Mouse (Mus musculus) midbrain, embryonic 13.5 days (tissue): ENCODE data around the gene Habp2. TPM values are rescaled to one million over a fixed set of nuclear protein-coding genes. Genes with fewer than 3 reads are reported as not detected.

Experiments used
- ATAC-seq: fragments of 200-750 bp; cut with Nextera tagmentation; 2 replicates; pipeline ENCODE4 v1.8.0; 2017; ENCODE audit warnings: mild to moderate bottlenecking, moderate TSS enrichment, moderate library complexity
- H3K27ac ChIP-seq: fragments of 300-500 bp; sonication (generic); 2 replicates; pipeline ENCODE4 v1.5.1; 2015; ENCODE audit warnings: inconsistent platforms, mild to moderate bottlenecking, moderate library complexity
- H3K27me3 ChIP-seq: fragments of 300-500 bp; sonication (generic); 2 replicates; pipeline ENCODE4 v1.6.1; 2015; ENCODE audit warnings: mild to moderate bottlenecking, inconsistent platforms
- H3K36me3 ChIP-seq: fragments of 300-500 bp; sonication (generic); 2 replicates; pipeline ENCODE4 v1.6.1; 2015; ENCODE audit warnings: mild to moderate bottlenecking, inconsistent platforms
- H3K4me1 ChIP-seq: fragments of 300-500 bp; sonication (generic); replicated peaks from 2 replicates; pipeline ENCODE4 v1.6.1; 2015; ENCODE audit warnings: inconsistent platforms
- H3K4me2 ChIP-seq: fragments of 300-500 bp; sonication (generic); replicated peaks from 2 replicates; pipeline ENCODE4 v1.6.1; 2015; ENCODE audit warnings: moderate library complexity, mild to moderate bottlenecking, inconsistent platforms
- H3K4me3 ChIP-seq: fragments of 300-500 bp; sonication (generic); replicated peaks from 2 replicates; pipeline ENCODE4 v1.5.1; 2015; ENCODE audit warnings: mild to moderate bottlenecking, inconsistent platforms
- H3K9ac ChIP-seq: fragments of 300-500 bp; sonication (generic); replicated peaks from 2 replicates; pipeline ENCODE4 v1.6.1; 2015; ENCODE audit warnings: mild to moderate bottlenecking, inconsistent platforms
- H3K9me3 ChIP-seq: fragments of 300-500 bp; sonication (generic); 2 replicates; pipeline ENCODE4 v1.6.1; 2016; ENCODE audit warnings: mild to moderate bottlenecking, inconsistent platforms
- WGBS: fragments of 180-500 bp; shearing (Covaris S2); methylation state at CpG from one replicate; pipeline ENCODE4 v1.1.7; 2015; 5-methylcytosine and 5-hydroxymethylcytosine counted together
- polyA plus RNA-seq: library from polyadenylated mRNA; unstranded; fragments of >200 nt; fragmentation: Nextera tagmentation; extraction: Ambion mirVana; gene quantifications from 2 replicates; pipeline ENCODE4 v1.2.1, GENCODE M21; 2015

Habp2 gene
- 0.09 and 0.19 TPM in 2 replicates for polyA plus RNA-seq

DNA sequence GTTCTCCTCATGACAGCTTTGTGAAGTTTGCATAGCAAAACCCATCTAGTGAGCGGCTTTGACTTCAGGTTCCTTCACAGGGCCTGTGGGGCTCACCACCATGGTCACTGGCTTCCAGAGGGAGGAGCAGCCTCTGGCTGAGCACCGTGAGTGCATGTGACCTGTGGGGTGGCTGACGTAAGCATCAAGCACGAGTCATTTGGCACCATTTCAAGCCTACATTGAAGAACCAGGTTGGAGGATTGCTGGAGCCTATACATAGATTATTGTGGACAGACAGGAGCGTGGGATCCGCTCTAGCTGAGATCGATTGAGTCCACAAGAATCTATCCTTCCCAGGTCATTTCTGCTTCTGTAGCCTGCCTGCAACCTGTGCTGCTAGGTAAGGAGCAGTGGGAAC, at the start of gene Habp2:
TSS of gene Habp2 (plus strand) at position 272 of the 400 bp plus-strand sequence.
- Histone ChIP-seq H3K36me3 (no peaks in the 10 kb centered on the region), H3K9ac (no peak within 1 kb of the TSS), H3K27me3 (no peaks in the 10 kb centered on the region), H3K9me3 (no peaks in the 10 kb centered on the region), H3K4me2 (no peak within 1 kb of the TSS), H3K27ac (no peak within 1 kb of the TSS), H3K4me1 (peaks cover 2% of the 10 kb centered on the region), H3K4me3 (no peak within 1 kb of the TSS)
- 87% methylated on average over 7 of the region's 7 CpGs for WGBS
- ATAC-seq: no peak

DNA sequence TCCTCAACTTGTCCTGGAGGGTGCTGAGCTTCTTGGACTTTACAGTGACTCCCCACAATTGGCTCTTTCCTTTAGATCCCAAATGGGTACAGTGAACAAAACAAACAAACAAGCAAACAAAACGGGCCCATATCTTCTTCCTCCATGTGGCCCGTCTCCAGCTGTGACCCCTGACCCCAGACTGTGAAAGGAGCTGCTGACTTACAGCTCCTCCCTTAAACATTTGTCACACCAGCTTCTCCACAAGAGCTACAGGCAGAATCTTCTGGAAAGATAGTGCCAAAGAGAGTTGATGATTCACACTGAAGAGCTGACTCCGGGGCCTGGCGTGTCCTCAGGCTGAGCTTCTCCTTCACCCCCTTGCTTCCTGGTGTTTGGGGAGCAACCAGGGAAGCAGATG, 48.4 kb upstream of the Habp2 start:
- no peak for ATAC-seq
- Histone ChIP-seq H3K9me3 (no peaks in the 10 kb centered on the region), H3K4me1 (peaks cover 13% of the 10 kb centered on the region), H3K9ac (no peak overlapping the region), H3K4me2 (no peak overlapping the region), H3K27me3 (no peaks in the 10 kb centered on the region), H3K36me3 (no peaks in the 10 kb centered on the region), H3K27ac (no peak overlapping the region), H3K4me3 (no peak overlapping the region)
- WGBS: 79% methylated on average over 4 of the region's 4 CpGs

DNA sequence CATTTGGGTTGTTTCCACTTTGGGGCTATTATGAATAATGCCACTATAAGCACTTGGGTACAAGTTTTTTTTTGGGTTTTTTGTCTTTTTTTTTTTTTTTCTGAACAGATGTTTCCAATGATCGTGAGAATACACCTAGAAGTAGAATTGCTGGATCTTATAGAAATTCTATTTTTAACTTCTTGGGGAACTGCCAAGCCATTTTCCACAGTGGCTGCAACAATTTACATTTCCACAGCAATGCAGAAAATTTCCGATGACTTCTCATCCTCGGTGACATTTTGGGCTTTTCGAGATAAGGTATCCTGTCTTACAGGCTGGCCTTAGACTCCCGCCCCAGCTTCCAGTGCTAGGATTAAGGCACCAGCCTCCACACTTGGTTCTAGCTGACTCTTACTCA, 41.7 kb upstream of the Habp2 start:
- H3K4me3 ChIP-seq: no peak overlapping the region
- WGBS: 89% methylated on average over 5 of the region's 5 CpGs
- H3K9me3 ChIP-seq: no peaks in the 10 kb centered on the region
- no peaks in the 10 kb centered on the region for H3K36me3 ChIP-seq
- ATAC-seq: no peak
- no peak overlapping the region for H3K9ac ChIP-seq
- H3K27me3 ChIP-seq: no peaks in the 10 kb centered on the region
- no peak overlapping the region for H3K27ac ChIP-seq
- no peaks in the 10 kb centered on the region for H3K4me1 ChIP-seq
- no peak overlapping the region for H3K4me2 ChIP-seq

DNA sequence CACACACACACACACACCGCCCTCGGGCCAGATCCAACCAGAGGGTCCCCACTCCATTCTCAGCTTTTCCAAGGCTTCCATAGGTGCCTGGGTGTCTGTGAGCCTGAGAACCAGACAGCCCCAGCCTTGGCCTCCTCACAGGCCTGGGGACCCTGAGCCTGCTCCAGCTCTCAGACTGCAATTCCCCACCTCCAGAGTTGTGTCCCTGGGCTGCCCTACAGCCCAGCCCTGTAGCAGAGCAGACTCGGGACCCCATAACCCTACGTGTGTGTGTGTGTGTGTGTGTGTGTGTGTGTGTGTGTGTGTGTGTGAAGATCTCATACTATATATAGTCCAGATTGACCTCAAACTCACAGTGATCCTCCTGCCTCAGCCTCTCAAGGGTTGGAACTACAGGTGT, 34.1 kb upstream of the Habp2 start:
- Histone ChIP-seq H3K9me3 (no peaks in the 10 kb centered on the region), H3K4me2 (no peak overlapping the region)
- 89% methylated on average over 4 of the region's 4 CpGs for WGBS

DNA sequence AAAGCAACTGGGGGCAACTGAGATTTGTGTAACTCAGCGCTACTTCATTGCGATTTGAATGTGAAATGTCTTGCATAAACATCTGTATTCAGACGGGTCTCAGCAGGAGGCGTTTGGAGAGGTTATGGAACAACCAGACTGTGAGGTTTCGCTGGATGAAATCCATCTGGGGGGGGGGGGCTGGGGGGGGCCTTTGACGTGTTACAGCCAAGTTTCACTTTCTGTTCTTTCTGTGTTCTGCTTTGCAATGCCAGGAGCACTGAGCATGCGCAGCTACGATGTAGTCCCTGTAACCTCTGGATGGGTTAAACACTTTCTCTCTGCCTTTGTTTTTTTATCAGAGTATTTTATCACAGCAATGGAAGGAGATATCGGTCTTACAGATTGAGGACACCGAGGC, 33.7 kb upstream of the Habp2 start:
- WGBS: 76% methylated on average over 10 of the region's 10 CpGs
- Histone ChIP-seq H3K4me3 (no peak overlapping the region), H3K9ac (no peak overlapping the region), H3K27ac (no peak overlapping the region), H3K36me3 (no peaks in the 10 kb centered on the region), H3K4me1 (no peaks in the 10 kb centered on the region), H3K4me2 (no peak overlapping the region), H3K27me3 (0 out of 2 replicates have a peak, but pooled peaks cover 2% of the 10 kb centered on the region), H3K9me3 (no peaks in the 10 kb centered on the region)
- no peak for ATAC-seq

More for the DNA sequence above, 34.1 kb upstream of the Habp2 start:
- ATAC-seq: 0 out of 2 replicates have a peak, but pooled peaks have one; percentile 24
- Histone ChIP-seq H3K36me3 (no peaks in the 10 kb centered on the region), H3K4me3 (no peak overlapping the region), H3K4me1 (no peaks in the 10 kb centered on the region), H3K9ac (no peak overlapping the region), H3K27me3 (0 out of 2 replicates have a peak, but pooled peaks cover 2% of the 10 kb centered on the region), H3K27ac (no peak overlapping the region)

DNA sequence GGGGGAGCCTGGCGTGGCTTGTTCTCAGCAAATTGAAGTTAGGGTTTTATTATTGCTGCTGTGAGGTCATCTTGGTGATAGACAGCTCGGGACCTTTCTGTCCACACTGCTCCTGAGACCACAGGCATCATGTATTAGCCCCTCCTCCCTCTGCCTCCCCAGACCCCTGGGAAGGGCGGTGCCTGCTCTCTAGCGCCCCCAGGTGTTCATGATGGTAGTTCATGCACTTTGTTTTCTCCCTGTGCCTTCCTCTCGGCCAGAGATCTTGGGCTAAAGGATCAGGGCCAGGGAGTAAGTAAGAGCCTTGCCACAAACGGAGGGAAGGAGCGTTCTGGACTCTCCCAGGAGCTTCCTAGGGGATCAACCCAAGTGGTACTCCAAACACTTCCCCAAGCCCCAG, 32.2 kb upstream of the Habp2 start:
- Histone ChIP-seq H3K36me3 (no peaks in the 10 kb centered on the region), H3K4me3 (no peak overlapping the region), H3K27me3 (0 out of 2 replicates have a peak, but pooled peaks cover 2% of the 10 kb centered on the region), H3K27ac (no peak overlapping the region), H3K9me3 (no peaks in the 10 kb centered on the region), H3K4me1 (0 out of 2 replicates have a peak, but pooled peaks cover 2% of the 10 kb centered on the region), H3K9ac (no peak overlapping the region), H3K4me2 (no peak overlapping the region)
- ATAC-seq: no peak
- WGBS: 52% methylated on average over 7 of the region's 7 CpGs

DNA sequence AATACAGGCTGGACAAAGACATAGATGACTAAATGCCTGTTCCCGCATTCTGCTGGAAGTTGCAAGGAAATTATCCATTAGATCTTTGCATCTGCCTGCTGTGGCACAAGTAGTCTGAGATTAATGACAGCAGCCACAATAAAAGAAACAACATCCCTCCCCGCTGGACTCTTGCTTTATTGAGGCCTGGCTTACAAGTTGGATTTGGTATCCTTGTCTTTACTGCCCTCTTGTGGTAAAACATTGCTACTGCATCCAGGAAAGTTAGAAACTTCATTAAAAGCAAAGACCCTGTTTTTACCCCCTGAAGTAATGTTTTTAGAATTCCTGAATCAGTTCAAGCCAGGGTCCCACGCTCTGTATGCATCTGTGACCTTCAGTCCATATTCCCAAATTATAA, 31.4 kb upstream of the Habp2 start:
- H3K4me3 ChIP-seq: no peak overlapping the region
- no peaks in the 10 kb centered on the region for H3K9me3 ChIP-seq
- H3K4me1 ChIP-seq: 0 out of 2 replicates have a peak, but pooled peaks cover 5% of the 10 kb centered on the region
- no peaks in the 10 kb centered on the region for H3K36me3 ChIP-seq
- 0 out of 2 replicates have a peak, but pooled peaks cover 2% of the 10 kb centered on the region for H3K27me3 ChIP-seq
- peak overlapping the region; percentile 39; the same call in 1 of the 2 replicates for H3K27ac ChIP-seq
- no peak overlapping the region for H3K9ac ChIP-seq
- 27% methylated on average over 3 of the region's 3 CpGs for WGBS
- H3K4me2 ChIP-seq: no peak overlapping the region
- no peak for ATAC-seq

DNA sequence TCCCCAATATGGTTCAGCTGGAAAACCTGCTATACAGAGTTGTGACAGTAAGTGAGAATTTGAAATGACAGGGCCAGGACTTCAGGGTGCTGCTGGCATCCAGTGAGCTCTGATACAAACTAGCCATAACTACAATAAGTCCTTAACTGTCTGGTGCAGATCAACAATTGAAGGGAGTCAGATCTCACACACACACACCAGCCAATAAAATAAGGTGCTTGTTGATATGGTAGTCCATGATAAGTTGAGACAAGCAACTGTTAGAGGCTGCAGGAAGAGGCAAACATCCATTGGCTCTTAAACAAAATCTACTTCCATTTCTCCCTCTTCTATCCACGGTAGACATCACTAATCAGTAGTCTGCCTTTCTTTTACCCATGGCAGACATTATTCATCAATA, 30.7 kb upstream of the Habp2 start:
- Histone ChIP-seq H3K9me3 (no peaks in the 10 kb centered on the region), H3K36me3 (no peaks in the 10 kb centered on the region), H3K9ac (no peak overlapping the region), H3K4me1 (0 out of 2 replicates have a peak, but pooled peaks cover 5% of the 10 kb centered on the region), H3K27me3 (0 out of 2 replicates have a peak, but pooled peaks cover 2% of the 10 kb centered on the region), H3K4me3 (no peak overlapping the region), H3K27ac (no peak overlapping the region), H3K4me2 (no peak overlapping the region)
- 50% methylated on average over 1 of the region's 1 CpGs for WGBS
- no peak for ATAC-seq

DNA sequence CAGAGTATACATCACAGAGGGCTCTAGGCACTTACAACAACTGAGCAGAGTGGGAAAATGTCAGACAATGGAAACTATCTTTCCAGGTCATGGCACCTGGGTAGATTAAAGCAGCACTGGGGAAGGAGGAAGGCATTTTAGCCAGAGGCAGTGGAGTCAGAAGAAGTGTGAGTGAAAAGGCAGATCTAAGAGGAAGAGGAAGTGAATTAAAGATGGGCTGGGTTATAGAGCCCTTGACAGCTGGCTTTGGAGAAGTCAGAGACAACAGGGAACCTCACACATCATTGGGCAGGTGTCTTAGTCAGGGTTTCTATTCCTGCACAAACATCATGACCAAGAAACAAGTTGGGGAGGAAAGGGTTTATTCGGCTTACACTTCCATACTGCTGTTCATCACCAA, 30.2 kb upstream of the Habp2 start:
- Histone ChIP-seq H3K27me3 (no peaks in the 10 kb centered on the region), H3K36me3 (no peaks in the 10 kb centered on the region), H3K4me3 (no peak overlapping the region), H3K4me2 (no peak overlapping the region), H3K9ac (no peak overlapping the region), H3K4me1 (0 out of 2 replicates have a peak, but pooled peaks cover 5% of the 10 kb centered on the region), H3K9me3 (no peaks in the 10 kb centered on the region), H3K27ac (no peak overlapping the region)
- WGBS: 100% methylated on average over 1 of the region's 1 CpGs
- no peak for ATAC-seq

DNA sequence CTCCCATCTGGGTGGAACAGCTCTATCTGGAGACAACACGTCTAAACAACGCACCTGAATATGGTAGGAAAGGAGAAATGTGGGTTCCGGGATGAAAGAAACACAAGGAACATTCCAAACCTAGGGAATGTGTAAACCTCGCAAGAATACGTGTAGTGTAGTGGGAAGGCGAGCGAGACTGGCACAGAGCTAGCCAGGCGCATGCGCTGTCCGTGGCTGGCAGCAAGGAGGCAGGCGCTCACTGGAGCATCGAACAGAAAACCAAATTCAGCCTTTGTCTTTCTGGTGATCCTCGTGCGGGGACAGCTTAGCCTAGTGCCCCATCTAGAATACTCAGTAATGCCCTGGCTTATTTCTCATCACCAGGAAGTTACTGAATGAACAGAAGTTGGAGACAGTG, 23.2 kb upstream of the Habp2 start:
- Histone ChIP-seq H3K4me3 (no peak overlapping the region), H3K9me3 (no peaks in the 10 kb centered on the region), H3K27me3 (no peaks in the 10 kb centered on the region), H3K9ac (no peak overlapping the region), H3K27ac (no peak overlapping the region), H3K4me1 (0 out of 2 replicates have a peak, but pooled peaks cover 7% of the 10 kb centered on the region), H3K4me2 (no peak overlapping the region), H3K36me3 (no peaks in the 10 kb centered on the region)
- no peak for ATAC-seq
- WGBS: 75% methylated on average over 14 of the region's 14 CpGs

DNA sequence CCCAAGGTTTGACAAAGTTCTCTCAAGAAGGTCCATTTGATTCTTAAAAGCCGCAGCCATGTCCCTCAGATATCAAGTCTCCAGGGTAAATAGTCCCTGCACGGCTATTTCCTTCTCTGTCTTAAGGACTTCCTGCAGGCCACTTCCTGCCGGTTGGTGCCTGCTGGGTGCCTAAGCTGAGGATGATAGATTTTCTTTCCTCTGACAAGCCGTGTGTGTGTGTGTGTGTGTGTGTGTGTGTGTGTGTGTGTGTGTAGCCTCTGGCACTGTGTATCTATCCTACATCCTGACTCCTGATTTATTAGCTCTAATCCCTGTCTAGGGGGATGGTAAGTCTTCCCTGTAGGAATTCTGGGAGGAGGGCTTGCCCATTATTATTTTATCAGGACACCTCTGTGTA, 22.8 kb upstream of the Habp2 start:
- H3K27ac ChIP-seq: peak overlapping the region; percentile 30; the same call in 1 of the 2 replicates
- no peak overlapping the region for H3K9ac ChIP-seq
- no peak overlapping the region for H3K4me2 ChIP-seq
- no peaks in the 10 kb centered on the region for H3K27me3 ChIP-seq
- no peak overlapping the region for H3K4me3 ChIP-seq
- WGBS: 61% methylated on average over 3 of the region's 4 CpGs
- 0 out of 2 replicates have a peak, but pooled peaks cover 7% of the 10 kb centered on the region for H3K4me1 ChIP-seq
- no peaks in the 10 kb centered on the region for H3K36me3 ChIP-seq
- no peaks in the 10 kb centered on the region for H3K9me3 ChIP-seq
- no peak for ATAC-seq

DNA sequence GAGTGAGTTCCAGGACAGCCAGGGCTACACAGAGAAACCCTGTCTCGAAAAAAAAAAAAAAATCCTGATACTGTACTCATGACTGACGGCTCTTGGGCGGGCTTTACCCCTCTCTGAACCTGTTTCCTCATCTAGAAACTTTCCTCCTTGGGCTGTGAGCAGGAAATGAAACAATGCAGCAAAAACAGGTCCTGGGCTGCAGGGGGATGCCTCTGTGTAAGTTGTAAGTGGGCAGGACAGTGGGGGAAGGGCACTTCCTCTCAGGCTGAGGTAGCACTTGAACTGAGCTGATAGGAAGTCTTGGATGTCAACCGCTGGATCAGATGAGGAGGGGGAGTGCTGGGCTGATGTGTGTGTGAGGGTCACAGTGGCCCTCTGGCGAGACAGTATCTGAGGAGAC, 21.8 kb upstream of the Habp2 start:
- no peak overlapping the region for H3K4me3 ChIP-seq
- WGBS: 83% methylated on average over 5 of the region's 5 CpGs
- H3K27me3 ChIP-seq: no peaks in the 10 kb centered on the region
- H3K36me3 ChIP-seq: no peaks in the 10 kb centered on the region
- H3K27ac ChIP-seq: no peak overlapping the region
- no peak overlapping the region for H3K4me2 ChIP-seq
- H3K4me1 ChIP-seq: 0 out of 2 replicates have a peak, but pooled peaks cover 2% of the 10 kb centered on the region
- no peaks in the 10 kb centered on the region for H3K9me3 ChIP-seq
- ATAC-seq: no peak
- H3K9ac ChIP-seq: no peak overlapping the region

DNA sequence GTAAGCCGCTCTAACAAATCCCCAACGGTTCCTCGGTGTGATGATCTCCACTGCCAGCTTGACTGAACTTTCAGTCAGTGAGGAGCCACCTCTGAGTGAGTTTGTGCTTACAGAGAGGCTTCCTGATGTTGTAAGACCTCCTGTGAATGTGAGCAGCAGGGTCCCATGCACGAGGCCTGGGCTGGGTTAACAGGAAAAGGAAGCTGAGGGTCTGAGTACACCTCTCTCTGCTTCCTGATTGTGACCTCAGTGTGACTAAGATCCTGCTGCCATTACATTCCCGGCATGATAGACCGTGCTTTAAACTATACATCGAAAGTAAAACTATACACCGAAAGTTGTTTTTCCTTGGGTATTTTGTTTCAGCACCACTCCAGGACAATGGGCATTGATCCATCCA, 14.9 kb upstream of the Habp2 start:
- 85% methylated on average over 8 of the region's 8 CpGs for WGBS
- no peak for ATAC-seq
- Histone ChIP-seq H3K4me1 (no peaks in the 10 kb centered on the region), H3K36me3 (no peaks in the 10 kb centered on the region), H3K4me3 (no peak overlapping the region), H3K9me3 (no peaks in the 10 kb centered on the region), H3K27me3 (no peaks in the 10 kb centered on the region), H3K9ac (no peak overlapping the region), H3K4me2 (no peak overlapping the region), H3K27ac (no peak overlapping the region)
